Mouse (Mus musculus): Measurements from ENCODE around the gene Vmn1r183. TPM values are rescaled to one million over a fixed set of nuclear protein-coding genes. Genes with fewer than 3 reads are reported as not detected.
"Not testable (repeated sequence)": the region's sequence is repeated elsewhere in the genome, so short reads cannot be mapped to it uniquely, and the experiment has no call there.

Gene Vmn1r183
- total RNA-seq (2021) = not detected
- long read RNA-seq, experiment 1 = 0 reads
- long read RNA-seq, experiment 2 = 0 reads

- no peak for DNase-seq (ENCODE audit: low spot score in 2 of 2)
Measured at GRCm38 (mm10) chr7:24052660-24053304, at the start of gene Vmn1r183. Vmn1r183 (plus strand) TSS chr7:24053254.

- not testable (repeated sequence) for DNase-seq (ENCODE audit: low spot score in 2 of 2)
Measured at GRCm38 (mm10) chr7:24074424-24074823, 21.4 kb downstream of the Vmn1r183 start.

GRCm38 (mm10) chr7:24081634-24082431 is 28.8 kb downstream of the Vmn1r183 start, which contains the start of gene Zfp180:
Zfp180 (plus strand) TSS chr7:24081924.
- peak; percentile 68 to 86 for DNase-seq (ENCODE audit: low spot score in 2 of 2)

GRCm38 (mm10) chr7:24082457-24083235 is 29.6 kb downstream of the Vmn1r183 start:
- no peak for DNase-seq (ENCODE audit: low spot score in 2 of 2)

- DNase-seq (ENCODE audit: low spot score in 2 of 2) = no peak
Measured at GRCm38 (mm10) chr7:24086871-24087270, 33.8 kb downstream of the Vmn1r183 start.

- DNase-seq (ENCODE audit: low spot score in 2 of 2) = no peak
Measured at GRCm38 (mm10) chr7:24087485-24088125, 34.6 kb downstream of the Vmn1r183 start.

- no peak for DNase-seq (ENCODE audit: low spot score in 2 of 2)
Measured at GRCm38 (mm10) chr7:24104403-24104802, 51.3 kb downstream of the Vmn1r183 start.

- DNase-seq (ENCODE audit: low spot score in 2 of 2) = no peak
Measured at GRCm38 (mm10) chr7:24105144-24105703, 52.2 kb downstream of the Vmn1r183 start.

- no peak for DNase-seq (ENCODE audit: low spot score in 2 of 2)
Measured at GRCm38 (mm10) chr7:24110839-24111238, 57.8 kb downstream of the Vmn1r183 start.

GRCm38 (mm10) chr7:24111772-24112155 is 58.7 kb downstream of the Vmn1r183 start:
- no peak for DNase-seq (ENCODE audit: low spot score in 2 of 2)

GRCm38 (mm10) chr7:24112156-24112856 is 59.3 kb downstream of the Vmn1r183 start, which contains the start of gene Zfp112:
Zfp112 (plus strand) TSS chr7:24112314.
- peak; percentile 18 to 48 for DNase-seq (ENCODE audit: low spot score in 2 of 2)

GRCm38 (mm10) chr7:24113001-24113400 is 59.9 kb downstream of the Vmn1r183 start:
- no peak for DNase-seq (ENCODE audit: low spot score in 2 of 2)

Other genes starting within 250 kb of the Vmn1r183 start
- gene Vmn1r175, start 242.6 kb upstream of the Vmn1r183 start, total RNA-seq (2021) = not detected
- not detected for gene Vmn1r176, start 215.9 kb upstream of the Vmn1r183 start, total RNA-seq (2021)
- not detected for gene Vmn1r177, start 186.8 kb upstream of the Vmn1r183 start, total RNA-seq (2021)
- not detected for gene Vmn1r178, start 161.2 kb upstream of the Vmn1r183 start, total RNA-seq (2021)
- gene Vmn1r179, start 126.3 kb upstream of the Vmn1r183 start, total RNA-seq (2021) = not detected
- not detected for gene Vmn1r180, start 102.6 kb upstream of the Vmn1r183 start, total RNA-seq (2021)
- not detected for gene Vmn1r181, start 78.6 kb upstream of the Vmn1r183 start, total RNA-seq (2021)
- gene V1rd19, start 51.6 kb upstream of the Vmn1r183 start, total RNA-seq (2021) = not detected
- 10 to 100 TPM; 19.9 to 20.8 TPM for gene Zfp180, start 28.7 kb downstream of the Vmn1r183 start, total RNA-seq (2021)
- gene Zfp112, start 59.1 kb downstream of the Vmn1r183 start, total RNA-seq (2021) = 1 to 10 TPM; 6.0 TPM
- gene Zfp235, start 80.9 kb downstream of the Vmn1r183 start, total RNA-seq (2021) = 10 to 100 TPM; 12.4 to 12.8 TPM
- gene Zfp114, start 121.8 kb downstream of the Vmn1r183 start, total RNA-seq (2021) = 1 to 10 TPM; 1.6 to 1.7 TPM
- 10 to 100 TPM; 14.2 to 15.7 TPM for gene Zfp111, start 158.2 kb downstream of the Vmn1r183 start, total RNA-seq (2021)
- gene Zfp109, start 184.3 kb downstream of the Vmn1r183 start, total RNA-seq (2021) = 1 to 10 TPM; 3.9 to 4.1 TPM
- gene Zfp108, start 201.5 kb downstream of the Vmn1r183 start, total RNA-seq (2021) = 1 to 10 TPM; 3.9 to 4.2 TPM
- gene Zfp93, start 217.2 kb downstream of the Vmn1r183 start, total RNA-seq (2021) = 1 to 10 TPM; 6.0 to 6.6 TPM
- gene Zfp61, start 248.0 kb downstream of the Vmn1r183 start, total RNA-seq (2021) = 10 to 100 TPM; 18.3 to 19.5 TPM

Data from adrenal gland, postnatal 4 days (tissue).